Mouse (Mus musculus) kidney, adult 10 weeks (tissue): Measurements from ENCODE around the gene Olfr67. TPM values are rescaled to one million over a fixed set of nuclear protein-coding genes. Genes with fewer than 3 reads are reported as not detected.

Experiments
- polyA plus RNA-seq: library from polyadenylated mRNA; stranded (reverse); fragments of 350-450 nt; fragmentation: Illumina TruSeq; extraction: RNeasy Lipid Tissue Mini Kit (QIAGEN cat#74804); gene quantifications from one replicate; pipeline ENCODE4 v1.2.3, GENCODE M21; 2014; ENCODE audit warnings: low read depth, low replicate concordance

Olfr67 gene
- polyA plus RNA-seq: not detected

DNA sequence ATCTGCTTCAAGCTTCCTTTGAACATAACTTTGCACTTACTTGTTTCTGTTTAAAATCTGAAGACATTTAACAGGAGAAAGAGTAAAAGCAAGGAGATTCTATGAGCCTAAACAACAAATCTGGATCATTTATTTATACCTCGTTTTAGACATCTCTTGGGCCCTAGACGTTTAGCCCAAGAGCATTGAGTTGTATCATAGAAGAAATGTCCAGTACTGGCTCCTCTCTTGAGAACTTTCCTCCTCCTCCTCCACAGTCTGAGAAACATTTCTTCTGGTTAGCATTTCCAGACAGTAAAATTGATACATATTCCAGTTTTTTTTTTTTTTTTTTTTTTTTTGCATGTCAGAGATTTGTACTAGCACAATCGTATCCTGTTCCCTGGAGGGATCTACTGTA, at the start of gene Olfr67:
Olfr67 (minus strand) TSS at position 101 of the 400 bp plus-strand sequence.

DNA sequence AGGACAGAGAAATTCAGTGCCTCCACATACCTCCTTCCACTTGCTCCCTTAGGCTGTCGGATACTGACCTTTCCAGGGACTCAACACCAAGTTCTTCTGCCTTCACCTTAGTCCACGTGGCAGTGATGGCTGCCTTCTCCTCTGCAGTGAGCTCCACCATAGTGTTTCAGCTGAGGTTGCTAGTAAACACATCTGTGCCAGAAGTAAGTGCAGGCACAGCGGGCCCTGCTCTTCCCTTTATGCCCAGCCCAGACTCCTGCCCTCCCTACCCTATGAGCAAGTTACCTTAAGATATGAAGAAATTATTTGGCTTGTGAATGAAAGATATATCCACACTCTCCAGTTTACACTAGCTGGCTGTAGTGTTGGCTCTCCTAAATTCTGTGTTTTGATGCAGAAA, 48.6 kb upstream of the Olfr67 start, which contains the start of gene Hbb-bh2:
Hbb-bh2 (minus strand) TSS at position 253 of the 400 bp plus-strand sequence.

DNA sequence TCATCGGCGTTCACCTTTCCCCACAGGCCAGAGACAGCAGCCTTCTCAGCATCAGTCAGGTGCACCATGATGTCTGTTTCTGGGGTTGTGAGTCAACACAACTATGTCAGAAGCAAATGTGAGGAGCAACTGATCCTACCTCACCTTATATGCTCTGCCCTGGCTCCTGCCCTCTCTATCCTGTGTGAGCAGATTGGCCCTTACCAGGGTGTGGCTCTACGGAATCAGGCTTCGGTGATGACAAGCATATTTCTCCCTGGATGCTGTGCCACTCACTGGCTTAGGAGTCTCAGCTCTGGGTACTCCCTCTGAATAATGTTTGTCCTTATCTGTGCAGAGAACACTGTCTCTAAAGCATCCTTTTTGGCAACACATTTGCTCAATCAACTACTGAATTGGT, 36.2 kb upstream of the Olfr67 start, which contains the start of gene Hbb-bs:
Hbb-bs (minus strand) TSS at position 289 of the 400 bp plus-strand sequence.

DNA sequence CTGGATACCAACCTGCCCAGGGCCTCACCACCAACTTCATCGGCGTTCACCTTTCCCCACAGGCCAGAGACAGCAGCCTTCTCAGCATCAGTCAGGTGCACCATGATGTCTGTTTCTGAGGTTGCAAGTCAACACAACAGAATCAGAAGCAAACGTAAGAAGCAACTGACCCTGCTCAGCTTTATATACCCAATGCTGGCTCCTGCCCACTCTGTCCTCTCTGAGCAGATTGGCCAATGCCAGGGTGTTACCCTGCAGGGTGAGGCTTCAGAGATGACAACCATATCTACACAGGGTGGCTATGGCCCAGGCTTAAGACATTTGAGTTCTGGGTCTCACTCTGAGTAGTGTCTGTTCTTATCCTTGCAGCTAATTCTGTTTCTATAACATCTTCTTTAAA, 22.1 kb upstream of the Olfr67 start, which contains the start of gene Hbb-bt:
Hbb-bt (minus strand) TSS at position 231 of the 400 bp plus-strand sequence.

DNA sequence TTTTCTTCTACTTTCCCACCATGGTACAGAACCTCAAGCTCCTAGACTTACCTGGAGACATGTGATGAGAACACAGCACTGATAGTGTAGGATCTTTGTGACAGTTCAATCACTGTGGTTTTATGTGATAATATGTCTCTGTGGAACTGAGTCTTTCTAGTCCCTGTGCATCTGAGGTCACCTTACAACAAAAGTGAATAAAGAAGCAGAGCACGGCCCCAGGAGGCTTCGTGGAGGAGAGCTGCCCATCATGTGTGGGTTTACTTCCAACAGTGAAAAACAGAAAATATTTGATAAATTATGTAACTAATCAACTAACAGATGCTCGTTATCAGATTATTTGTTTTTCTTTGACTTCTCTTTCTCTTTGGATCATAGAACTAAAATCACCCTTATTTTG, 12.0 kb downstream of the Olfr67 start, which contains the start of gene Olfr68:
Olfr68 (minus strand) TSS at position 101 of the 400 bp plus-strand sequence.

DNA sequence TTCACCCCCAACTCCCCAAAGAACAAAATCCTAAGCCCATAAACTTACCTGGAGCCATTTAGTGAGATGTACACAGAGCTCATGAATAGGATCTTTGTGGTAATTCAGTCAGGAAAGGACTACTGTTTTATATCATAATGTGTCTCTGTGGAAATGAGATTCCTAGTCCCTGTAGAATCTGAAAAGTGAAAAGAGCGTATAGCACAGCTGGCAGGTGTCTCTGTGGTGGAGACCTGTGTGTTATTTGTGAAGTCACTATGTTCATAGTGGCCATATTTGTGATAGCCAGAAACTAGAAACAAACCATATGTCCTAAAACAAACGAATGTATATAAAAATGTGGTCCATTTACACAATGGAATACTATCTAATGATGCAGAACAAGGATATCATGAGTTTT, 20.1 kb downstream of the Olfr67 start, which contains the start of gene Olfr69:
Olfr69 (minus strand) TSS at position 101 of the 400 bp plus-strand sequence.

DNA sequence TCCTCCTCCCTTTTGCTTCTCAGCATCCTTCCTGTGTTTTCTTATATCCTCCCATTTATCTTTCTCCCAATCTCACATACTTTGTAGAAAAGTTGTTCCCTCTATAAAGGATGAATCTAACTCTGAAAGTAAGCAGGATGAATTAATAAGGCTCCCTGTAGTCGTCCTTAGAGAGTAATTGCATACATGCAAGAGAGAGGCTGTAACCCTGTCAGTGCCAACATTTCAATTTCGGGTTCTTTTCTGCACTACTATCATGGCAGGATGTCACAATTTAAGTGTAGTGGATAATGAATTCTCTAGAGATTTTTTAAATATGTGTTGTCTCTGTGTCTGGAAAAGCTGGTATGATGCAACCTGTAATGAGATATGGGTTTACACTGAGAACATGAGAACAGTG, 34.4 kb downstream of the Olfr67 start, which contains the start of gene Olfr630:
Olfr630 (minus strand) TSS at position 101 of the 400 bp plus-strand sequence.

DNA sequence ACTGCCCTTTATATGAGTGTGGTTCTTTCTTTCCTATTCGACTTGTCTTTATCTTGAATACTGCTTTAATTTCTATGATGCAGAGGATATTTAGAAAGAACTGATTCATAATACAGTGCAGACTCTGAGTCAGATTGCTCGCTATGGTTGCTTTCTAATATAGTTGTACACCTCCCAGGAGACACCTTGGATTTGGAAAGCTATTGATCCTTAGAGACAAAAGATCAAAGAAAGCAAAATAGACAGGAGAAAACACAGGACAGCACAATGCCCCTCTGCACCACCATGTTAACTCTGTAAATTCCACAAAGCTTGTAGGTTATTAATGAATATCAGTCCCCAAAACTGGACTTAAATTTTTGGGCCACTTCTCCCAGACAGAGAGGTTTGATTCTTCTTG, 46.8 kb downstream of the Olfr67 start, which contains the start of gene Olfr629:
Olfr629 (minus strand) TSS at position 101 of the 400 bp plus-strand sequence.

Other genes with a start within 250 kb of the Olfr67 start
- gene Olfr612, start 249.1 kb downstream of the Olfr67 start, polyA plus RNA-seq: not detected
- not detected for gene Olfr613, start 243.7 kb downstream of the Olfr67 start, polyA plus RNA-seq
- gene Olfr615, start 235.7 kb downstream of the Olfr67 start, polyA plus RNA-seq: not detected
- not detected for gene Olfr616, start 222.7 kb downstream of the Olfr67 start, polyA plus RNA-seq
- gene Olfr617, start 218.8 kb downstream of the Olfr67 start, polyA plus RNA-seq: not detected
- not detected for gene Olfr618, start 201.7 kb downstream of the Olfr67 start, polyA plus RNA-seq
- gene Olfr619, start 191.2 kb downstream of the Olfr67 start, polyA plus RNA-seq: not detected
- not detected for gene Olfr620, start 179.3 kb downstream of the Olfr67 start, polyA plus RNA-seq
- not detected for gene Olfr622, start 149.1 kb downstream of the Olfr67 start, polyA plus RNA-seq
- gene Olfr623, start 128.1 kb downstream of the Olfr67 start, polyA plus RNA-seq: not detected
- 0.44 TPM for gene Olfr624, start 120.6 kb downstream of the Olfr67 start, polyA plus RNA-seq
- gene Olfr625-ps1, start 109.1 kb downstream of the Olfr67 start, polyA plus RNA-seq: not detected
- not detected for gene Olfr243, start 77.2 kb downstream of the Olfr67 start, polyA plus RNA-seq
- not detected for gene Olfr628, start 61.4 kb downstream of the Olfr67 start, polyA plus RNA-seq
- not detected for gene Olfr629, start 46.9 kb downstream of the Olfr67 start, polyA plus RNA-seq
- not detected for gene Olfr630, start 34.5 kb downstream of the Olfr67 start, polyA plus RNA-seq
- not detected for gene Olfr69, start 20.2 kb downstream of the Olfr67 start, polyA plus RNA-seq
- not detected for gene Olfr68, start 12.1 kb downstream of the Olfr67 start, polyA plus RNA-seq
- 7.4 TPM for gene Hbb-bt, start 22.2 kb upstream of the Olfr67 start, polyA plus RNA-seq
- gene Hbb-bs, start 36.3 kb upstream of the Olfr67 start, polyA plus RNA-seq: 99.3 TPM
- gene Hbb-bh2, start 48.7 kb upstream of the Olfr67 start, polyA plus RNA-seq: not detected
- gene Hbb-bh1, start 51.3 kb upstream of the Olfr67 start, polyA plus RNA-seq: not detected
- not detected for gene Hbb-y, start 61.4 kb upstream of the Olfr67 start, polyA plus RNA-seq
- gene Olfr66, start 94.4 kb upstream of the Olfr67 start, polyA plus RNA-seq: not detected
- not detected for gene Olfr64, start 102.7 kb upstream of the Olfr67 start, polyA plus RNA-seq
- gene Olfr65, start 111.7 kb upstream of the Olfr67 start, polyA plus RNA-seq: not detected
- gene Olfr631, start 137.0 kb upstream of the Olfr67 start, polyA plus RNA-seq: not detected
- gene Olfr632, start 142.5 kb upstream of the Olfr67 start, polyA plus RNA-seq: not detected
- not detected for gene Olfr633, start 152.6 kb upstream of the Olfr67 start, polyA plus RNA-seq
- not detected for gene Olfr635, start 179.3 kb upstream of the Olfr67 start, polyA plus RNA-seq
- gene Olfr638, start 206.9 kb upstream of the Olfr67 start, polyA plus RNA-seq: not detected
- gene Olfr639, start 225.5 kb upstream of the Olfr67 start, polyA plus RNA-seq: not detected
- not detected for gene Olfr640, start 233.8 kb upstream of the Olfr67 start, polyA plus RNA-seq
- gene Olfr641, start 243.6 kb upstream of the Olfr67 start, polyA plus RNA-seq: not detected